Mouse (Mus musculus) midbrain, embryonic 15.5 days (tissue): ENCODE results near the gene Taf10. TPM values are rescaled to one million over a fixed set of nuclear protein-coding genes. Genes with fewer than 3 reads are reported as not detected.
"Not testable (repeated sequence)": the region's sequence is repeated elsewhere in the genome, so short reads cannot be mapped to it uniquely, and the experiment has no call there.

ENCODE experiments used
- ATAC-seq: fragments of 200-750 bp; cut with Nextera tagmentation; replicated peaks from 2 replicates; pipeline ENCODE4 v1.8.0; 2017; ENCODE audit warnings: moderate TSS enrichment
- H3K27ac ChIP-seq: fragments of 300-500 bp; sonication (generic); 2 replicates; pipeline ENCODE4 v1.5.1; 2015; ENCODE audit warnings: mild to moderate bottlenecking, inconsistent platforms
- H3K27me3 ChIP-seq: fragments of 300-500 bp; sonication (generic); replicated peaks from 2 replicates; pipeline ENCODE4 v1.6.1; 2015; ENCODE audit warnings: inconsistent platforms
- H3K36me3 ChIP-seq: fragments of 300-500 bp; sonication (generic); replicated peaks from 2 replicates; pipeline ENCODE4 v1.6.1; 2015; ENCODE audit warnings: inconsistent platforms
- H3K4me1 ChIP-seq: fragments of 300-500 bp; sonication (generic); 2 replicates; pipeline ENCODE4 v1.6.1; 2015; ENCODE audit warnings: inconsistent platforms
- H3K4me2 ChIP-seq: fragments of 300-500 bp; sonication (generic); 2 replicates; pipeline ENCODE4 v1.6.1; 2015; ENCODE audit warnings: inconsistent platforms, mild to moderate bottlenecking, moderate library complexity
- H3K4me3 ChIP-seq: fragments of 300-500 bp; sonication (generic); 2 replicates; pipeline ENCODE4 v1.5.1; 2015; ENCODE audit warnings: mild to moderate bottlenecking, inconsistent platforms
- H3K9ac ChIP-seq: fragments of 300-500 bp; sonication (generic); 2 replicates; pipeline ENCODE4 v1.6.1; 2015; ENCODE audit warnings: mild to moderate bottlenecking, inconsistent platforms
- H3K9me3 ChIP-seq: fragments of 300-500 bp; sonication (generic); 2 replicates; pipeline ENCODE4 v1.6.1; 2016; ENCODE audit warnings: inconsistent platforms
- WGBS: fragments of 180-500 bp; shearing (Covaris S2); methylation state at CpG from one replicate; pipeline ENCODE4 v1.1.7; 2015; ENCODE audit warnings: mixed read lengths; 5-methylcytosine and 5-hydroxymethylcytosine counted together
- polyA plus RNA-seq: library from polyadenylated mRNA; unstranded; fragments of >200 nt; fragmentation: Nextera tagmentation; extraction: Ambion mirVana; gene quantifications from 2 replicates; pipeline ENCODE4 v1.2.1, GENCODE M21; 2015

Taf10 gene
- polyA plus RNA-seq, 1 experiment from 2014 or later = 89.7 TPM

- no peak overlapping the region for H3K4me3 ChIP-seq
- ATAC-seq = no peak
- no peak overlapping the region for H3K4me2 ChIP-seq
- no peak overlapping the region for H3K9ac ChIP-seq
- no peaks in the 10 kb centered on the region for H3K9me3 ChIP-seq
- no peaks in the 10 kb centered on the region for H3K27me3 ChIP-seq
- H3K27ac ChIP-seq = no peak overlapping the region
- peaks cover 16% of the 10 kb centered on the region for H3K36me3 ChIP-seq
- H3K4me1 ChIP-seq = peaks cover 28% of the 10 kb centered on the region
- WGBS = 78% methylated on average over 2 of the region's 2 CpGs
Observed at GRCm38 (mm10) chr7:105747776-105748175, 3.6 kb upstream of the Taf10 start.

- Histone ChIP-seq H3K4me3 (peak overlapping the region; percentile 96), H3K9ac (peak overlapping the region; percentile 86), H3K4me1 (peaks cover 21% of the 10 kb centered on the region), H3K4me2 (peak overlapping the region; percentile 96), H3K27ac (peak overlapping the region; percentile 85), H3K36me3 (peaks cover 30% of the 10 kb centered on the region; the same call in 1 of the 2 replicates)
- H3K9me3 ChIP-seq, H3K27me3 ChIP-seq: not testable (repeated sequence)
- 35% methylated on average over 20 of the region's 20 CpGs for WGBS
- ATAC-seq = peak; percentile 32
Observed at GRCm38 (mm10) chr7:105743246-105743925, 775 bp downstream of the Taf10 start.

GRCm38 (mm10) chr7:105742539-105743215, 1.5 kb downstream of the Taf10 start:
- H3K27me3 ChIP-seq, H3K9me3 ChIP-seq, H3K27ac ChIP-seq, H3K9ac ChIP-seq, ATAC-seq: not testable (repeated sequence)
- 0 out of 2 replicates have a peak overlapping the region, but pooled peaks have one; percentile 96 for H3K4me3 ChIP-seq
- 88% methylated on average over 7 of the region's 7 CpGs for WGBS
- H3K4me1 ChIP-seq = peaks cover 28% of the 10 kb centered on the region
- H3K36me3 ChIP-seq = peaks cover 30% of the 10 kb centered on the region; the same call in 1 of the 2 replicates
- H3K4me2 ChIP-seq = peak overlapping the region; percentile 96

- Histone ChIP-seq H3K27me3 (no peaks in the 10 kb centered on the region), H3K4me1 (peaks cover 35% of the 10 kb centered on the region), H3K27ac (no peak overlapping the region), H3K4me2 (no peak overlapping the region), H3K36me3 (peaks cover 28% of the 10 kb centered on the region; the same call in 1 of the 2 replicates), H3K9me3 (no peaks in the 10 kb centered on the region), H3K9ac (no peak overlapping the region), H3K4me3 (no peak overlapping the region)
- ATAC-seq = no peak
- 94% methylated on average over 9 of the region's 9 CpGs for WGBS
Observed at GRCm38 (mm10) chr7:105741978-105742377, 2.2 kb downstream of the Taf10 start.

GRCm38 (mm10) chr7:105740851-105741250, 3.3 kb downstream of the Taf10 start:
- ATAC-seq = no peak
- no peak overlapping the region for H3K4me2 ChIP-seq
- H3K4me1 ChIP-seq = peaks cover 37% of the 10 kb centered on the region
- no peak overlapping the region for H3K27ac ChIP-seq
- 87% methylated on average over 6 of the region's 6 CpGs for WGBS
- H3K27me3 ChIP-seq = no peaks in the 10 kb centered on the region
- no peak overlapping the region for H3K4me3 ChIP-seq
- H3K9me3 ChIP-seq = no peaks in the 10 kb centered on the region
- H3K9ac ChIP-seq = no peak overlapping the region
- peaks cover 23% of the 10 kb centered on the region; the same call in 1 of the 2 replicates for H3K36me3 ChIP-seq

- Histone ChIP-seq H3K4me2 (no peak overlapping the region), H3K4me3 (no peak overlapping the region), H3K36me3 (peaks cover 23% of the 10 kb centered on the region; the same call in 1 of the 2 replicates), H3K27me3 (no peaks in the 10 kb centered on the region), H3K27ac (no peak overlapping the region), H3K9me3 (no peaks in the 10 kb centered on the region), H3K9ac (no peak overlapping the region), H3K4me1 (peaks cover 41% of the 10 kb centered on the region)
- WGBS = 86% methylated on average over 13 of the region's 13 CpGs
- no peak for ATAC-seq
Observed at GRCm38 (mm10) chr7:105740089-105740795, 3.9 kb downstream of the Taf10 start.

- Histone ChIP-seq H3K4me2 (peak overlapping the region; percentile 24; the same call in 1 of the 2 replicates), H3K27ac (no peak overlapping the region), H3K9ac (no peak overlapping the region), H3K36me3 (peaks cover 23% of the 10 kb centered on the region; the same call in 1 of the 2 replicates), H3K27me3 (no peaks in the 10 kb centered on the region), H3K4me1 (peaks cover 38% of the 10 kb centered on the region), H3K9me3 (no peaks in the 10 kb centered on the region), H3K4me3 (no peak overlapping the region)
- WGBS = 36% methylated on average over 3 of the region's 3 CpGs
- no peak for ATAC-seq
Observed at GRCm38 (mm10) chr7:105738948-105739347, 5.2 kb downstream of the Taf10 start.

- Histone ChIP-seq H3K4me2 (no peak overlapping the region; the same call in 1 of the 2 replicates), H3K36me3 (peaks cover 30% of the 10 kb centered on the region; the same call in 1 of the 2 replicates), H3K27ac (no peak overlapping the region), H3K9ac (no peak overlapping the region), H3K4me3 (no peak overlapping the region), H3K27me3 (no peaks in the 10 kb centered on the region), H3K9me3 (no peaks in the 10 kb centered on the region), H3K4me1 (peaks cover 32% of the 10 kb centered on the region)
- WGBS = 82% methylated on average over 2 of the region's 2 CpGs
- no peak for ATAC-seq
Observed at GRCm38 (mm10) chr7:105738286-105738685, 5.9 kb downstream of the Taf10 start.

GRCm38 (mm10) chr7:105737648-105738047, 6.5 kb downstream of the Taf10 start:
- H3K9ac ChIP-seq = peak overlapping the region; percentile 93; the same call in 1 of the 2 replicates
- no peak overlapping the region for H3K27ac ChIP-seq
- ATAC-seq = no peak
- peak overlapping the region; percentile 84 for H3K4me3 ChIP-seq
- WGBS = 24% methylated on average over 3 of the region's 3 CpGs
- no peaks in the 10 kb centered on the region for H3K9me3 ChIP-seq
- peak overlapping the region; percentile 95 for H3K4me2 ChIP-seq
- H3K27me3 ChIP-seq = no peaks in the 10 kb centered on the region
- peaks cover 35% of the 10 kb centered on the region; the same call in 1 of the 2 replicates for H3K36me3 ChIP-seq
- peaks cover 27% of the 10 kb centered on the region for H3K4me1 ChIP-seq

- ATAC-seq = peak; percentile 48
- 2% methylated on average over 30 of the region's 30 CpGs for WGBS
- H3K9me3 ChIP-seq = no peaks in the 10 kb centered on the region
- no peaks in the 10 kb centered on the region for H3K27me3 ChIP-seq
- H3K36me3 ChIP-seq = peaks cover 36% of the 10 kb centered on the region; the same call in 1 of the 2 replicates
- peaks cover 27% of the 10 kb centered on the region for H3K4me1 ChIP-seq
- H3K4me2 ChIP-seq = peak within 1 kb of the TSS; percentile 95
- peak within 1 kb of the TSS; percentile 84 for H3K4me3 ChIP-seq
- H3K27ac ChIP-seq = peak within 1 kb of the TSS; percentile 79
- peak within 1 kb of the TSS; percentile 93 for H3K9ac ChIP-seq
Observed at GRCm38 (mm10) chr7:105736911-105737521, 7.1 kb downstream of the Taf10 start, which contains the start of gene Rrp8. Rrp8 (minus strand) TSS chr7:105737385.

- peak; percentile 96 for ATAC-seq
- H3K4me1 ChIP-seq = peaks cover 27% of the 10 kb centered on the region
- H3K27ac ChIP-seq = peak within 1 kb of the TSS; percentile 79
- peak within 1 kb of the TSS; percentile 93 for H3K9ac ChIP-seq
- 2% methylated on average over 54 of the region's 62 CpGs for WGBS
- peak within 1 kb of the TSS; percentile 84 for H3K4me3 ChIP-seq
- peak within 1 kb of the TSS; percentile 95 for H3K4me2 ChIP-seq
- H3K36me3 ChIP-seq = peaks cover 34% of the 10 kb centered on the region; the same call in 1 of the 2 replicates
- H3K9me3 ChIP-seq = no peaks in the 10 kb centered on the region
- H3K27me3 ChIP-seq = no peaks in the 10 kb centered on the region
Observed at GRCm38 (mm10) chr7:105736264-105736901, 7.8 kb downstream of the Taf10 start, which contains the start of gene Ilk. Ilk (plus strand) TSS chr7:105736592.
